Mouse (Mus musculus): ENCODE data around the gene Ssr3.

The Ssr3 gene

DNA sequence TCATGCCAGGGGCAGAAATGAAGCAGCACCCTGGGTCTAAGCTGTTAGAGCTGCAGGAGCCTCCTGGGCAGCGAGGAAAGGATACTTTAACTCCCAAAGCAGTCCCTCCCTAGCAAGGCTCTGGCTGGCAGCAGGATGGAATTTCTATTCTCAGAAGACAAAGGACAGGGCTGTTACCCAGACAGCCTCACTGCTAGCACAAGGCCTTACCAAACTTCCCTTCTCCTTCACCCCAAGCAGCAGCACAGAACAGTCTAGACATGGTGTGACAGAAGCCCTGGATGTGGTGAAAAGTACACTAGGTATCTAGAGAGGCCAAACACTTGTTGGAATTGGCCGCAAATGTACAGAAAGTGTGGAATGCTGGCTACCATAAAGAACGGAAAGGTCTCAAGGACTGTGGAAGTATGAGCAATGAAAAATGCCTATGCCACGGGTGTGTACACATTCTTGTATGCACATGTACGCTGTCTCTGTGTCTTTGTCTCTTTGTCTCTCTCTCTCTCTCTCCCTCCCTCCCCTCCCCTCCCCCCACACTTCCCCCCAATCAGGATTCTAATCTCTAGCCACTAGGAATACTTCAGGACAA is 18.7 kb downstream of the Ssr3 start:
- DNase-seq, result no peak

DNA sequence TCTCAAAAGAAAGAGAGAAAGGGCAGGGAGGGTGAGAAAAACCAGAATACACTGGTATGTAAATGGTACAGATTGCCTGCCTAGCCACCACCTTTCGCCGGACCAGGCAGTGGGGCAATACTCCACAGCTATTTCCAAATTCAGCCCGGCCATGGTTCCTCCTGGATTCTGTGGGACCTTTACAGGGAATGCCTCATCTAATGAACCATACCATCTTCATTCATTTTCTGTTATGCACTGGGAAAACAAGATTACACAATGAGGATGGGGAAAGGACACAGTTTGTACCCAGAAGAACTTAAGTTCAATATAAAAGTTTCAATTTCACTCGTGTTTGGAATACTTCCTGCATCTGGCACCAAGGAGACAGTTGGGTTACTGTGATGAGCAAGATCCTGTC is 19.9 kb downstream of the Ssr3 start:
- DNase-seq, result no peak

DNA sequence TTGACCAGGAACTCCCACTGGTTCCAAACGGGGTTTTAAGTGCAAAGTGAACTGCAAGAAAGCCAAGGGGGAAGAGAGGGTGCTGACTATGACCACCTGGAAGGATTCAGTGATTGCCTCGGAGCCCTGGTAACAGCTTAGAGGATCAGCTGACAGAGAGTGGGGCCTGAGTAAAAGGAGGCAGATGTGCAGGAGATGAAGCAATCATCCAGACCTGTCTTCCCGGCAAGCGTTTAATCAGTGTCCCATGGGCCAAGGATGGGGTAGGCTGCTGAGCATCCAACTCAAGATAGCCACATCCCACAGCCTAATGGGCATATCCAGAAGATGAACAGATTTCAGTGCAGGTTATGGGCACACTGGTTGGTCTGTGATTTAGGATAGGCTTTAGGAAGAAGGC is 24.5 kb downstream of the Ssr3 start:
- no peak for DNase-seq

DNA sequence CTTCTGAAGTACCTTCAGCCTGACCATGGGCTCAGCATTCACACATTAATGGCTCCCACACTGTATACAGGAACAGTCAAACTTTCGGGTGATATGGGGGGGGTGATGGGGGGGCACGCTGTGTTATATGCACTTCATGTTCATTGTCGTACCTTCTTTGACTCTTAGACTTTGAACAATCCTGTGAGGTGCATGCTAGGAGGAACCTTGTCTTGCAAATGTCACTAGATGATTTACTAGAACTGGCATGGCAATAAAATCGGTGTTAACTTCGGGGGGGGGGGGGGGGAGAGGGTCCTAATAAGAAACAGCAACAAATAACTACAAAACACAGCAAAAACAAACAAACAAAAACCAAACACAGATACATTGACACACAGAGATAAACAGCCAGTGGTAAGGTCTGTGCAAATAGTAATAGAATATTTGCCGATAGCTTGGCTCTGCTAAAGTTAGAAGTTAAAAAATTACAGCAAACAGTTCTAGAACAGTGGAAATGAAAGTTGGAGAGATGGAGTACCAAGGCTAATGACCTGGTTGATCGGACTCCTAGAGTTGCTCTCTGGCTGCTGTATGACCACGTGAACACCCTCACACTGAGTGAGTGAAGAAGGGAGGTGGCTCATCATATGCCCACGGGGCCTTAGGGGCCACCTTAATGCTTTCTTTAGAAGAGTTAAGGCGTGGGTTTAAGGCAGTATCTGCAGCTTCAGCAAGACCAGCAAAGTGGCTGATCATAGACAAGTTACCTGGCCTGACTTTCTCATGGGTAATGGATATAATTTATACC is 26.3 kb downstream of the Ssr3 start:
- no peak for DNase-seq

DNA sequence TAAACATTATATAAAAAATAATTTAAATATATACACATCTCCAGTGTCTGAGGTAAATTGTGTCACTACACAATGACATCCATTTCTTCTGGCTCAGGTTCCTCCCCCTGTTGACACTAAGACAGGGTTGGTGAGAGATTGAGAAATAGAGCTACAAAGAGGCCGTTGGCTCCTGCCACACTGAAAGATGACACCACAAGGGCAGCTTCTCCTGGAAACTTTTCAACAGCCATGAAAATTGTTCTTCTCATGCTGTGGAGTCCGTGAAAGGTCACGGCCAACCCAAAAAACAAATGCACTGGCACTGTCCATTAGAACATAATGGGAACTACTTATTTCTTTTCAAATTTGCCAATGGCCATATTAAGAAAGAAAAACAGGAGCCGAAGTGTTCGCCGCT is 27.2 kb downstream of the Ssr3 start:
- DNase-seq, result no peak

DNA sequence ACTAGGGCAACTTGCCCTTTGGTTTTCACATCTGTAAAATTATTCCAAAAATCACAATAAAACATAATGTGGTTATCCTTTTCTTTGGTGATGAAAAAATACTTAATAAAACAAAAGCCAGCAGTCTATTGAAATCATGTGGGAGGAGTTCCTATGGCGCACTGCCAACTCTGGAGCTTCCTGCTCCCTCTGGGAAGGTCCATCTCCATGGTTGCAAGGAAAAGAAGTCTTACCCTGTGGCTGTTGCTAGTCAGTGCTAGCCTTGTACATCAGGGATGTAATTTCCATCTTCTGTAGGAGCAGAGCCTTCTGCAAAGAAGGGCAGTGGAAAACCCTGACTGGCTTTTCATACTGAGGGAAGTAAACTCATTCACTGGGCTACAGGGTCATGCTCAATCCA is 29.0 kb downstream of the Ssr3 start:
- DNase-seq, result no peak

DNA sequence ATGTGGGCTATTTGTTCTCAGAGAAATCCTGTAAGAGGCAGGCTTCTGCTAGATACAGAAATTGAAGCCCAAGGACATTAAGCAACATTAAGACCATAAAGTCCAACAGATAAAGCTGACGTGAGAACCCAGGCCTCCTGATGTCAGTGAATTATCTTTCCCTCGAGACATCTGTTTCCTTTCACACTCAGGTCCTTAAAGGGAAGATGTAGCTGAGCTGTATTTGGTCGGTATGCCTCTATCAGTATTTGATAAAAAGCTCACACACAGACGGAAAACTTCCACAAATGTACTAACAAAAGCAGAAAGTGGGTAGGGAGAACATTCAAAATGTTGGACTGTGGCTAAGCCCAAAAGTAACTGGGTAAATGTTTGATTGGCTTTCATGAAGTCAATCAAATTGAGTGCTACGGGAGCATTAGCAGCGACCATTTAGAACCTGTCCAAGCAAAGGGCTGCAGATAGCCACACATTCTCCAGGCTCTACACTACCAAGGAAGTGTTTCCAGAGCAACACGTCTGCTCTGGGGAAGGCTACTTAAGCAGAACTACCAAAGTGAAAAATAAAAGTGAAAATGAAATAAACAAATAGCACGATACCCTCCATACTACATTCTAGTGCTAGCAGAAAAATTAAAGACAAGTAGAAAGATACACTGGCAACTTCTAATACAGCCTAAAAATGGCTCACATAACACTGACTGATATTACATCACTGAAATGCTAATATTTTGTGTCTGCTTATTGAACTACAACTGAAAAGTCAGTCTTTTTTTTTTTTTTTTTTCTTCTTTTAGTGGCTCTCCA is 32.1 kb downstream of the Ssr3 start:
- no peak for DNase-seq

DNA sequence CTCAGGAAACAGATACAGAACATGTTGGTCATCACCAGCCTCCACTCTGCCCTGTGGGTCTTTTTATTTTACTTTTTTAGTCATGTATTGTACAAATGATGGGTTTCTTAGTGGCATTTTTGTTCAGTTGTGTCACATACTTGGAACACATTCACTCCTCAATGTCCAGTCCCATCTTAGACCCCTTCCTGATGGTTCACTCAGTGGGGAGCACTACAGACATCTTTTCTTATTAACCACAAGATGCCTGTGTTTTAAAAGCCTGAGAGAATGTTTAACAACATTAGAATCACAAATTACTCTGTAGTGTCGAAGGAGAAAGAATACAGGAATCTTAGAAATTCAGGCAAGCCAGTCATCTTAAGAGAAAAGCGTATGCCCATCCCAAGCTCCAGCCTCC is 33.6 kb downstream of the Ssr3 start:
- no peak for DNase-seq

DNA sequence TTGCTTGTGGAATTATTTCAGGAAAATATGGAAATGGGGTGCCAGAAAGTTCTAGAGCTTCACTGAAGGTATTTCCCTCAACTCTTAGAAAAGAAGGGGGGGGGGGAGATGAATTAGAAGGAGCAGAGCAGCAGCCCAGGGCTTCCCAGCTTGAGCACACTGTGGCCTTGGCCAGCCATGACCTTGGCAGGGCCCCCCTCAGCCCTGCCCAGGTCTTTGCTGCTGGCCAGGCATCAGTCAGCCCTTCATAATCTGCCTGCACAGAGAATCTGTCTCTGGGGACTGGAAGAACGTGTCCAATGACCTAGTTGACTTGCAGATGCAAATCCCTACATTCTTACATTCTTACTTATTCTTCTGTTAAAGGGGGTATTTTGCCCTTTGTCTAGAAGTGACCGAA is 34.1 kb downstream of the Ssr3 start:
- DNase-seq, result no peak

DNA sequence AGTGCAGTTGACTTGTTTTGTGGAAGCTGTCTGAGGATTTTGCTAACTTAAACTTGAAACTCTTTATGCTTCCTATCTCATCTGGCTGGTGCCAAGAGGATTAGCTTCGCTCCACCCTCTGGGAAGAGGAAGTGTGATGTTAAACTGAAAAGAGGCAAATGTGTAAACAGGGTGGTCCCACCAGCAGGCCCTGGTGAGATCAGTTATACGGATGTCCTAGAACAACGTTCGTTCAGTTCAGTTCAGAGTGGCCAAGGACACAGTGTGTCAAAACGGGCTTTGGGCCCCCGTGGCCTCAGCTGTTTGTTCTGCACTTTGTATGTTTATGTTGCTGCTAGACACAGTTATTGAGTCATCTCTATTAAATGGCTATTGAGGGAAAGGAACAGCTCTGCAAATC is 36.9 kb downstream of the Ssr3 start:
- DNase-seq, result no peak

DNA sequence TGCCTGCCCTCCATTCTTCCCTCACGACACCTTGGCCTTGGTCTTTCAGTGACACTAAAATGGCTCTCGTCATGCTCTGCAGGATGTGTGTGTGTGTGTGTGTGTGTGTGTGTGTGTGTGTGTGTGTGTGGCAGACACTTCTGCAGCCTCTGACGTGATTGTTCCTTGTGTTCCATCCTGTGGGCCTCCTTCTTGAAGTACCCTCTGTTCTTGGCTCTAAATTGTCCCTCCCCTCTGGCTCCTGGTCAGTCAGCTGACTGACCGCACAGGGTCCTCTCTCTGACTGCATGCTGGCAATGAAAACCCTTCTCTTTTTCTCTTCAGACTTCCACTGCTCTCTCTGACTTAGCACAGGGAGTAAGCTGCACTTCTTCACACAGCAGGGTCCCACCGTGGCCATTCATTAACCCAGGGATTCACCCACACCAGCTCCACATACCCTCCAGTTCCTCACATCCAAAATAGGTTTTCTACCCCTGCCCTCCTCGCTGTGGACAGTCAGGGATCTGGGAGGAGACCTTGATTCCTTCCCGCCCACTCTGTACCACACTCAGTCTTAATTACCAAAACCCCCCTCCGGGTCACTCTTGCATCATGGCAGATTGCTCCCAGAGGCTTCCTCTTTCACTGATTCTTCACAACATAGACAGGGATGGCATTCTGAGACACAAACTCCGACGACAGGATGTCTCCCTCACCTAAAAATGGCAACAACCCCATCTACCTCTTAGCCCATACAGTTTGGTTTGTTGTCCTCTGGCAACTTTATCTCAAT is 39.0 kb downstream of the Ssr3 start:
- no peak for DNase-seq

DNA sequence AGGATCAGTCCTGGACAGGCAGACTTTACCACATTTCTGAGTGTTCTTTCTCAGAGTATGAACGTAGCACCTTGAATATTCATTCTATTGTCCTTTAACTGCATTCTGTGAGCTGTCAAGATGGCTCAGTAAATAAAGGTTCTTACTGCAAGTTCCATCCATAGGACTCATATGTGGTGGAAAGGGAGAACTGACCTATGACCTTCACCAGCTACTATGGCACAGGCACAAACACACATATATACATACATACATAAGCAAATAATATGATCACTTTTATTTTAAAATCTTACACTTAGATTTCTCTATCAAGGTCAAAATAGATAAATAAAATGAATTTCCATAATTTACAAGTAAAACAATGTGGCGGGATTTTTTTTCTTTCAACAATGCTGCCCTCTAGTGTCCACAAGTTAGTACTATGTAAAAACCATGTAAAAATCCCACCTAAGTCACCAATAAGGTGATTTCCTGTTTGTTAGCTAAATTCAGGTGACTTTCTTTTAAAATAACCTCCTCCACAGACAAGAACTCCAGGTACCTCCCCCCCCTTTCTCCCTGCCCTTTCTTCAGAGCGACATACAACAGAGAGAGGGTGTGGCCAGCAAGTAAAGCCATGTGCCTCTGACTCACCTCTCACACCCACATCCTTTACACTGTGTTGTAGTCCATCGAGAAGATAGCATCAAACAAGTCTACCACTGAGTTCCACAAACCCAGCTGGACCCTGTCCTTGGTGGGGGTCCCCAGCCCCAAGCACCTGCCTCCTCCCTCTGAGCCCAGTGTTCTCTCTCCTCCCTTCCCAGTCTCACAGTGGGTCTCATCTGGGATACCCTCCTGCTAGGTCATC is 39.9 kb downstream of the Ssr3 start:
- no peak for DNase-seq

DNA sequence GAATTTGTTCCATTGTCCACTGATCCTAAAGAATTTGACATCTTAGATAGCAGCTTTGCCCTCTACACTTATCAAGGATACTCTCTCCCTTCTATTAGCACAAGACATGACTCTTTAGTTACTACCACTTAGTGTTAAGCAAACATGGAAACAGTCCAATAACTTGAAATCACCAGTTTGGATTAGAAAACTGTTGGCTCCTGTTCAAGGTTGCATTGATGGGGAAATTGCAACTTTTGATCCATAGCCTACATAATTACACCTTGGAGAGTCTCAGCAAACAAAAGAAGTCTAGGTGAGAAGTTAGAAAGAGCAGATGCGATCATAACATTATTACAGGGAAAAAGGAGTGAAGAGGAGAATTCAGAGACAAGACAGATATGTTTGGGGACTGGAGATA is 46.2 kb downstream of the Ssr3 start:
- DNase-seq, result no peak

DNA sequence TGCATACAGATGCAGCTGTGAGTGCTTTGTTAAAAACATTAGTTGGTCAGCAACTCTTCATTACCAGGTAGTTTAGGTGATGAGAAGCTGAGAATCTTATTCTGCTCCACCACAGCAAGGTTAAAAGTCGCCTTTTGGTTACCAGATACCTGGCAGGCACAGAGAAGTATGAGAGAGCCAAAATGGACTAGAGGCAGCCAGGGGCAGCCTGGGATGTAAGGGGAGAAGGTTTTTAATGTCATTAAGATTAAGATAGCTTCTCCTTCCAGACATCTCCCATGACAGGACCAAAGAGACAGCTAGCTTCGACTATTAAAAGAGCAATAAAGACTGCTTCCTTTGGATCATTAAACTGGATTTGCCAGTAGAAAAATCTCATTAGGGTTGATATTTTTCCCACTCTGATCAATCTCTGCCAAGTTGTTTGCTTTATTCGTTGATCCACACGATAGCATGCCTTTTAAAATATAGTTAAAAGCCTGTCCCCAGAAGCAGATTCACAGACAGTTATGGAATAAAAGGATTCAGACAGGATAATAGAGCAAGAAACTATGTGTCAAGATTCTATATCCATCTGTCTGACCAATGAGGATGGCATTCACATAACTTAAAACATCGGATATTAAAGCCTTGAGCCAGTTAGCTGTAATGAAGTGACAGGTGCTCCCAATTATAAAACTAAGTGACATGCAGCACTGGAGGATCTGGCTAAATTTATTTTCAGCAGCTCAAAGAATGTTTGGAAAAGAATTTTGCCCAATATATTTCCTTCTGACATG is 52.1 kb downstream of the Ssr3 start:
- DNase-seq, result no peak

DNA sequence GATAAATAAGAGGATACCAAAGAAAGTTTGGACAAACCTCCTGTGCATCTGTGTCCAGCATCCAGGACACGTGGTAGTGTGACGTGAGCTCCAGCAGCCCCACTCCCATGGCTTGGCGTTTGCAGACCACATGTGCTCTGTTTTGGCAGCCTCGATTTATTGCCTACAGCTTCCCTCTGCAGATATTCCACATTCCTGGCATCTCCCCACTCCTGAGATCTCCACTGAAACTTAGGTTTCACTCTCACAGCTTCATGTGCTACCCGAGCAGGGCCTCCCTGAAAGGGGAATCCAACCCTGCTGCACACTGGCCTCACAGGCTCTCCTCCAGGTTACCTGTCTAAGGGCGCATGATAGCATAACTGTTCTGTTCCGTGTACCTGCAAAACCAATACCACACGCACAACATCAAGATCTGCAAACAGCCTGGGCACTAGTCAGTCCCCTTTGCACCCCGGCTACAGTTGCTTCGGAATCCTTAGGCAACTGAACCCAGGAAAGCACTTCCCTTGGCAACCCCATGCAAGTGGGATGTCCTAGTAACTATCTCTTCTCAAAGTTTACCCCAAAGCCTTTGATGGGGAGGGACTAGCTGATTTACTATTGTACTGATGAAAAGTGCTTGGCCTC is 54.5 kb downstream of the Ssr3 start:
- DNase-seq, result no peak
